Mouse (Mus musculus) embryonic fibroblast, embryonic 13.5 days (primary cell): ENCODE data around the gene Nek3.

ENCODE experiments used
- CTCF ChIP-seq: IDR thresholded peaks from 2 replicates; pipeline ENCODE4 v1.5.1; 2011; ENCODE audit warnings: mild to moderate bottlenecking, control low read depth, low read length, moderate library complexity, borderline replicate concordance; ENCODE audit not compliant: insufficient read depth
- POLR2A ChIP-seq: IDR thresholded peaks from 2 replicates; pipeline ENCODE4 v1.6.1; 2011; ENCODE audit warnings: low read depth, mild to moderate bottlenecking, control low read depth, low read length, moderate library complexity

- TF ChIP-seq CTCF (no peak), POLR2A (no peak)
These were observed 16.4 kb downstream of the Nek3 start for GRCm38 (mm10) chr8:22149643-22150344.
